Mouse (Mus musculus) CH12.LX (cell line): Measurements from ENCODE around the gene Taf12. TPM values are rescaled to one million over a fixed set of nuclear protein-coding genes. Genes with fewer than 3 reads are reported as not detected.

Source experiments
- DNase-seq: peaks from one replicate; pipeline ENCODE4 v3.0.0-alpha.2; 2013; ENCODE audit errors: extremely low read depth
- H3K27ac ChIP-seq: 2 replicates; pipeline ENCODE4 v1.5.1; 2012; ENCODE audit warnings: low read depth, mild to moderate bottlenecking, control low read depth, moderate library complexity; ENCODE audit not compliant: insufficient read depth
- H3K27me3 ChIP-seq: replicated peaks from 2 replicates; pipeline ENCODE3; 2012; ENCODE audit warnings: inconsistent platforms
- H3K36me3 ChIP-seq, 2 experiments: replicated peaks in 1 of 2; 2 replicates each; pipeline versions ENCODE3 to v1.6.1; 2012; ENCODE audit warnings: inconsistent platforms in 1 of 2, low read length in 1 of 2, mild to moderate bottlenecking in 1 of 2, mixed read lengths in 1 of 2, moderate library complexity in 1 of 2; ENCODE audit not compliant: control insufficient read depth in 1 of 2, insufficient read depth in 1 of 2
- H3K4me1 ChIP-seq, 2 experiments: 2 replicates each; pipeline ENCODE4 v1.6.1; 2012; ENCODE audit warnings: inconsistent platforms in 1 of 2, moderate library complexity in 1 of 2; ENCODE audit not compliant: insufficient read depth in 2 of 2, control insufficient read depth in 1 of 2
- H3K4me2 ChIP-seq: 2 replicates; pipeline ENCODE4 v1.6.1; 2012; ENCODE audit warnings: low read depth, mild to moderate bottlenecking, control low read depth; ENCODE audit not compliant: poor library complexity, insufficient read depth, severe bottlenecking
- H3K4me3 ChIP-seq, 3 experiments: fragments of 150-350 bp in 1 of 3; sonication (generic) in 1 of 3; replicated peaks in 1 of 3; 2 replicates each; pipeline versions ENCODE3 to v1.5.1; 2011 to 2012; ENCODE audit warnings: low read depth in 2 of 3, low read length in 2 of 3, mild to moderate bottlenecking in 2 of 3, moderate library complexity in 2 of 3, control low read depth in 1 of 3, improper control_type of control experiment in 1 of 3, inconsistent platforms in 1 of 3, mixed read lengths in 1 of 3; ENCODE audit not compliant: poor library complexity in 1 of 3
- H3K79me2 ChIP-seq: replicated peaks from 2 replicates; pipeline ENCODE4 v1.6.1; 2012; ENCODE audit warnings: mild to moderate bottlenecking, moderate library complexity; ENCODE audit not compliant: control insufficient read depth, poor library complexity, insufficient read depth, severe bottlenecking; ENCODE audit errors: extremely low read depth
- H3K9ac ChIP-seq: 2 replicates; pipeline ENCODE4 v1.6.1; 2012; ENCODE audit warnings: low read depth, mild to moderate bottlenecking, control low read depth, moderate library complexity; ENCODE audit not compliant: insufficient read depth
- H3K9me3 ChIP-seq: replicated peaks from 2 replicates; pipeline ENCODE3; 2012; ENCODE audit warnings: low read length, inconsistent platforms, mixed read lengths
- BHLHE40 ChIP-seq: IDR thresholded peaks from 2 replicates; pipeline ENCODE4 v1.6.1; 2011; ENCODE audit warnings: mild to moderate bottlenecking, low read depth, low read length, improper control_type of control experiment
- CTCF ChIP-seq, 2 experiments: IDR thresholded peaks in 1 of 2; conservative IDR thresholded peaks in 1 of 2; 2 replicates each; pipeline ENCODE4 v1.5.1; 2011 to 2012; ENCODE audit warnings: low read depth in 2 of 2, low read length in 2 of 2, improper control_type of control experiment in 1 of 2, inconsistent platforms in 1 of 2, mild to moderate bottlenecking in 1 of 2, moderate library complexity in 1 of 2
- E2F4 ChIP-seq: IDR thresholded peaks from 2 replicates; pipeline ENCODE4 v1.6.1; 2011; ENCODE audit warnings: low read depth, low read length, improper control_type of control experiment; ENCODE audit not compliant: insufficient replicate concordance
- ELF1 ChIP-seq: IDR thresholded peaks from 2 replicates; pipeline ENCODE4 v1.6.1; 2014; ENCODE audit warnings: low read depth, mild to moderate bottlenecking, inconsistent platforms, low read length, improper control_type of control experiment
- EP300 ChIP-seq: IDR thresholded peaks from 2 replicates; pipeline ENCODE4 v1.6.1; 2011; ENCODE audit warnings: low read length, improper control_type of control experiment
- ETS1 ChIP-seq: conservative IDR thresholded peaks from 2 replicates; pipeline ENCODE4 v1.6.1; 2012; ENCODE audit warnings: low read depth, mild to moderate bottlenecking, inconsistent platforms, low read length, improper control_type of control experiment, moderate library complexity
- IRF4 ChIP-seq: IDR thresholded peaks from 2 replicates; pipeline ENCODE4 v1.6.1; 2014; ENCODE audit warnings: low read depth, mild to moderate bottlenecking, inconsistent platforms, low read length, improper control_type of control experiment
- JUN ChIP-seq: IDR thresholded peaks from 2 replicates; pipeline ENCODE4 v1.6.1; 2011; ENCODE audit warnings: low read depth, mild to moderate bottlenecking, low read length, improper control_type of control experiment, moderate library complexity; ENCODE audit not compliant: insufficient read depth
- JUND ChIP-seq: conservative IDR thresholded peaks from 2 replicates; pipeline ENCODE4 v1.6.1; 2011; ENCODE audit warnings: low read depth, low read length, improper control_type of control experiment
- KAT2A ChIP-seq: IDR thresholded peaks from 2 replicates; pipeline ENCODE4 v1.6.1; 2012; ENCODE audit warnings: low read length, improper control_type of control experiment, inconsistent platforms; ENCODE audit not compliant: insufficient replicate concordance
- MAX ChIP-seq: IDR thresholded peaks from 2 replicates; pipeline ENCODE4 v1.6.1; 2011; ENCODE audit warnings: low read length, improper control_type of control experiment
- MAZ ChIP-seq: IDR thresholded peaks from 2 replicates; pipeline ENCODE4 v1.6.1; 2012; ENCODE audit warnings: low read depth, mild to moderate bottlenecking, inconsistent platforms, low read length, improper control_type of control experiment, moderate library complexity
- MEF2A ChIP-seq: IDR thresholded peaks from 2 replicates; pipeline ENCODE4 v1.6.1; 2014; ENCODE audit warnings: low read depth, mild to moderate bottlenecking, inconsistent platforms, low read length, improper control_type of control experiment, borderline replicate concordance
- MYC ChIP-seq: IDR thresholded peaks from 2 replicates; pipeline ENCODE4 v1.6.1; 2011; ENCODE audit warnings: low read depth, mild to moderate bottlenecking, improper control_type of control experiment, low read length
- NELFE ChIP-seq: IDR thresholded peaks from 2 replicates; pipeline ENCODE4 v1.6.1; 2011; ENCODE audit warnings: low read depth, low read length, improper control_type of control experiment
- NRF1 ChIP-seq: IDR thresholded peaks from 2 replicates; pipeline ENCODE4 v1.6.1; 2014; ENCODE audit warnings: low read depth, mild to moderate bottlenecking, inconsistent platforms, low read length, improper control_type of control experiment, moderate library complexity
- PAX5 ChIP-seq: IDR thresholded peaks from 2 replicates; pipeline ENCODE4 v1.6.1; 2012; ENCODE audit warnings: low read length, inconsistent platforms, mixed read lengths
- POLR2A ChIP-seq: IDR thresholded peaks from 2 replicates; pipeline ENCODE4 v1.6.1; 2011; ENCODE audit warnings: low read depth, mild to moderate bottlenecking, improper control_type of control experiment, low read length
- POLR2AphosphoS2 ChIP-seq: IDR thresholded peaks from 2 replicates; pipeline ENCODE4 v1.6.1; 2011; ENCODE audit warnings: low read depth, low read length, improper control_type of control experiment
- RAD21 ChIP-seq: IDR thresholded peaks from 2 replicates; pipeline ENCODE4 v1.6.1; 2011; ENCODE audit warnings: low read depth, mild to moderate bottlenecking, low read length, improper control_type of control experiment, moderate library complexity
- SIN3A ChIP-seq: IDR thresholded peaks from 2 replicates; pipeline ENCODE4 v1.6.1; 2012; ENCODE audit warnings: low read length, improper control_type of control experiment, inconsistent platforms
- SMC3 ChIP-seq: IDR thresholded peaks from 2 replicates; pipeline ENCODE4 v1.6.1; 2011; ENCODE audit warnings: low read depth, low read length, improper control_type of control experiment
- TBP ChIP-seq: conservative IDR thresholded peaks from 2 replicates; pipeline ENCODE4 v1.6.1; 2011; ENCODE audit warnings: low read depth, low read length, improper control_type of control experiment
- TCF12 ChIP-seq: IDR thresholded peaks from 2 replicates; pipeline ENCODE4 v1.6.1; 2014; ENCODE audit warnings: low read depth, mild to moderate bottlenecking, inconsistent platforms, low read length, improper control_type of control experiment
- UBTF ChIP-seq: IDR thresholded peaks from 2 replicates; pipeline ENCODE4 v1.6.1; 2012; ENCODE audit warnings: low read depth, mild to moderate bottlenecking, inconsistent platforms, low read length, improper control_type of control experiment, moderate library complexity
- USF1 ChIP-seq: IDR thresholded peaks from 2 replicates; pipeline ENCODE4 v1.6.1; 2014; ENCODE audit warnings: low read depth, mild to moderate bottlenecking, inconsistent platforms, low read length, improper control_type of control experiment
- USF2 ChIP-seq: conservative IDR thresholded peaks from 2 replicates; pipeline ENCODE4 v1.6.1; 2011; ENCODE audit warnings: low read depth, low read length, improper control_type of control experiment
- ZC3H11A ChIP-seq: IDR thresholded peaks from 2 replicates; pipeline ENCODE4 v1.6.1; 2012; ENCODE audit warnings: low read depth, mild to moderate bottlenecking, inconsistent platforms, low read length, improper control_type of control experiment
- ZKSCAN1 ChIP-seq: IDR thresholded peaks from 2 replicates; pipeline ENCODE4 v1.6.1; 2012; ENCODE audit warnings: low read depth, inconsistent platforms, low read length, improper control_type of control experiment, borderline replicate concordance
- ZMIZ1 ChIP-seq: IDR thresholded peaks from 2 replicates; pipeline ENCODE4 v1.6.1; 2012; ENCODE audit warnings: low read depth, mild to moderate bottlenecking, inconsistent platforms, low read length, improper control_type of control experiment
- ZNF384 ChIP-seq: IDR thresholded peaks from 2 replicates; pipeline ENCODE4 v1.6.1; 2012; ENCODE audit warnings: low read depth, low read length, improper control_type of control experiment, inconsistent platforms
- dilution Hi-C: fragments of 300-500 bp; cut with MboI; formaldehyde crosslinking; loops from 2 replicates; pipeline ENCODE4 v1.14.3; 2020; ENCODE audit warnings: low sequenced_read_pairs; ENCODE audit not compliant: extremely low pct_unique_long_range_greater_than_20kb, extremely low pct_ligation_motif_present
- in situ Hi-C: fragments of 300-500 bp; cut with MboI; formaldehyde crosslinking; loops from 3 replicates; pipeline ENCODE4 v1.14.3; 2019; ENCODE audit warnings: low sequenced_read_pairs, low pct_ligation_motif_present, low pct_unique_long_range_greater_than_20kb, mixed read lengths
- polyA plus RNA-seq: library from polyadenylated mRNA; unstranded; fragments of >175 nt; gene quantifications from 2 replicates; pipeline ENCODE4 v1.2.1, GENCODE M21; 2012; ENCODE audit warnings: low read depth; ENCODE audit not compliant: insufficient read length
- total RNA-seq, 2 experiments: library from RNA; depleted of rRNA; stranded (reverse); fragments of 300-350 nt in 1 of 2; fragments of >200 nt in 1 of 2; gene quantifications; 2 replicates each; pipeline ENCODE4 v1.2.3; 2012 to 2014

The Taf12 gene
- total and polyA plus RNA-seq, 3 experiments, result 29.8 to 74.7 (median 47.8) TPM

- DNase-seq, result no peak
- dilution Hi-C loops (no loop called here), in situ Hi-C loops (loop anchor here (25.0 kb wide), 1 partner anchor 116 kb away; the partner anchor contains the start of gene Phactr4)
- no peaks in the 10 kb centered on the region for H3K79me2 ChIP-seq
- H3K9ac ChIP-seq, result no peak overlapping the region
- H3K4me2 ChIP-seq, result no peak overlapping the region
- peaks cover 3% of the 10 kb centered on the region for H3K9me3 ChIP-seq
- TF ChIP-seq SMC3, result peak; percentile 31
- TF ChIP-seq RAD21, result peak; percentile 19
- TF ChIP-seq CTCF (conservative IDR thresholded peaks at IDR 0.05 in 1 of 2, IDR thresholded peaks at IDR 0.05 in 1 of 2; ENCODE audit: low read depth in 2 of 2, low read length in 2 of 2), result peak in 1 of 2 experiments; percentile 32; a peak in 2 of 4 replicates
- TF ChIP-seq NELFE, result no peak
- H3K4me1 ChIP-seq, result peaks cover 10 to 33% of the 10 kb centered on the region in 2 experiments
- H3K27me3 ChIP-seq, result no peaks in the 10 kb centered on the region
- H3K36me3 ChIP-seq, result peaks cover 22 to 44% of the 10 kb centered on the region in 2 experiments
- H3K27ac ChIP-seq, result no peak overlapping the region
- no peak overlapping the region for H3K4me3 ChIP-seq
Measured at GRCm38 (mm10) chr4:132295696-132296390, 21.7 kb downstream of the Taf12 start.

DNA sequence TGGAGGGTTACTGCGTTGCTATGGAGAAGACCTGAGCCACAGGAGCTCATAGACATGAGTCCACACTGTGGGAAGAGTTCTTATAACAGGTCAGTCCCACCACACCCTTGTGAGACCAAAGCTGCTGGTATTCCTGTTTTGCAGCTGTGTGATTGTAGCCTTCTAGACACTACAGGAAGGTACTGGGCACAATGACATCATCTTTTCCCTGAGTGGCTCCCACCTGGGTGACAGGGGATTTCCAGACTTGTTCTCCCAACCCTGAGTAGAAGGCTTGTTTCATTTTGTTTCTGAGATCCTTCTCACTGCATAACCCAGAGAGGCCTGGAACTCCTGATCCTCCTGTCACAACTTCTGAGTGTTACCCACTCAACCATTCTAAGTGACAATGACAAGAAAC is 25.7 kb downstream of the Taf12 start:
- peak overlapping the region; percentile 52; the same call in 1 of the 2 replicates for H3K4me2 ChIP-seq
- in situ Hi-C loops, result loop anchor here (5.0 to 25.0 kb wide), 3 partner anchors 37 to 212 kb away; partner anchors contain the start of genes Phactr4 and Sesn2
- dilution Hi-C loops, result no loop called here
- H3K27me3 ChIP-seq, result no peaks in the 10 kb centered on the region
- peaks cover 10 to 26% of the 10 kb centered on the region in 2 experiments for H3K4me1 ChIP-seq
- DNase-seq, result no peak
- H3K9me3 ChIP-seq, result no peaks in the 10 kb centered on the region
- no peak overlapping the region for H3K9ac ChIP-seq
- H3K79me2 ChIP-seq, result no peaks in the 10 kb centered on the region
- H3K4me3 ChIP-seq, result no peak overlapping the region
- H3K36me3 ChIP-seq, result peaks cover 0 to 7% of the 10 kb centered on the region in 2 experiments
- H3K27ac ChIP-seq, result peak overlapping the region; percentile 63
- TF ChIP-seq POLR2A (no peak), SIN3A (no peak), MEF2A (peak; percentile 63; the same call in 1 of the 2 replicates), KAT2A (no peak), JUN (peak; percentile 93), NRF1 (no peak), MAZ (no peak), ZNF384 (no peak), EP300 (peak; percentile 85), USF1 (no peak), USF2 (no peak), ZC3H11A (no peak), UBTF (no peak), BHLHE40 (no peak), ZKSCAN1 (no peak), IRF4 (peak; percentile 23; the same call in 1 of the 2 replicates), ZMIZ1 (no peak), JUND (peak; percentile 90), MAX (no peak; the same call in 1 of the 2 replicates), E2F4 (no peak), ELF1 (no peak), SMC3 (no peak), CTCF (conservative IDR thresholded peaks at IDR 0.05 in 1 of 2, IDR thresholded peaks at IDR 0.05 in 1 of 2; ENCODE audit: low read depth in 2 of 2, low read length in 2 of 2) (no peak), TCF12 (peak; percentile 63; the same call in 1 of the 2 replicates), MYC (peak; percentile 17; the same call in 1 of the 2 replicates), PAX5 (no peak), ETS1 (peak; percentile 84), TBP (0 out of 2 replicates have a peak, but pooled peaks have one; percentile 44), POLR2AphosphoS2 (no peak)
